Mouse (Mus musculus): Measurements from ENCODE around the gene Faap24. TPM values are rescaled to one million over a fixed set of nuclear protein-coding genes. Genes with fewer than 3 reads are reported as not detected.

Faap24 gene
- 2.5 TPM for polyA plus RNA-seq (2014; fragmentation: Illumina TruSeq; extraction: RNeasy Lipid Tissue Mini Kit (QIAGEN cat#74804); ENCODE audit: low replicate concordance)

DNA sequence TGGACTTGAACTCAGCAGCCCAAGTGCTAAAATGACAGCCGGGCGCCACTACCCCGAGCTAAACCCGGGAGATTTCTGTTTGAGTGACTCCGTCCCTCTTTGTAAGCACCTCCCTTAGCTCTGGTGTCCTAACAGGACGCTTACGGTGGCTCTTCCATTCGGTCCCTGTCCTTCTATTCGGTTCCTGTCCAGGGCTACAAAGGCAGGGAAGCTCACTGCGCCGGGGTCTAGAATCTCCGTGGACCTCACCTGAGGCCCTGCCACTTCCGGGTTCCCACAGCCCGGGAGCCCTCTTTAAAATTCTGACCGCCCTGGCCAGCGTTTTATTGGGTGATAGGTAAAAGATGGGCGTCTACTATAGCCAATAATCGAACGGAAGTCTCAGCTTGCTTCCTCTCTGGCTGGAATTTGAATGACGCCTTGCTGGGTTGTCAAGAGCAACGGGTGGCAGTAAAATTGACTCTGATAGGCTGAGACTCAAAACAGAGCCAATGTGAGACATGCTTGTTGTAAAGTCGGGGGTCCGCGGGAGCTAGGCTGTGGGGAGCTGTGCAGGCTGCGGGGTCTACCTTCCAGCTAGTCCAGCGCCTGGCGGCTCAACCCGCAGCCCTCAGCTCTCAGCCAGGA lies at the start of gene Faap24, which contains the start of gene Cep89:
Gene Faap24 (minus strand): TSS at position 295 of the 627 bp plus-strand sequence.
Gene Cep89 (plus strand): TSS at position 494 of the 627 bp plus-strand sequence.

Other genes with a start within 250 kb of the Faap24 start
- gene Slc7a10, start 210.5 kb downstream of the Faap24 start, polyA plus RNA-seq (2014; fragmentation: Illumina TruSeq; extraction: RNeasy Lipid Tissue Mini Kit (QIAGEN cat#74804); ENCODE audit: low replicate concordance), result 0.48 TPM
- gene Lrp3, start 181.3 kb downstream of the Faap24 start, polyA plus RNA-seq (2014; fragmentation: Illumina TruSeq; extraction: RNeasy Lipid Tissue Mini Kit (QIAGEN cat#74804); ENCODE audit: low replicate concordance), result not detected
- gene Gpatch1, start 78.4 kb downstream of the Faap24 start, polyA plus RNA-seq (2014; fragmentation: Illumina TruSeq; extraction: RNeasy Lipid Tissue Mini Kit (QIAGEN cat#74804); ENCODE audit: low replicate concordance), result 5.7 TPM
- gene Rhpn2, start 62.7 kb downstream of the Faap24 start, polyA plus RNA-seq (2014; fragmentation: Illumina TruSeq; extraction: RNeasy Lipid Tissue Mini Kit (QIAGEN cat#74804); ENCODE audit: low replicate concordance), result 65.6 TPM
- gene Cep89, start 199 bp upstream of the Faap24 start, polyA plus RNA-seq (2014; fragmentation: Illumina TruSeq; extraction: RNeasy Lipid Tissue Mini Kit (QIAGEN cat#74804); ENCODE audit: low replicate concordance), result 4.2 TPM
- gene Slc7a9, start 52.0 kb upstream of the Faap24 start, polyA plus RNA-seq (2014; fragmentation: Illumina TruSeq; extraction: RNeasy Lipid Tissue Mini Kit (QIAGEN cat#74804); ENCODE audit: low replicate concordance), result 54.2 TPM
- 0.78 TPM for gene Tdrd12, start 140.9 kb upstream of the Faap24 start, polyA plus RNA-seq (2014; fragmentation: Illumina TruSeq; extraction: RNeasy Lipid Tissue Mini Kit (QIAGEN cat#74804); ENCODE audit: low replicate concordance)
- gene Nudt19, start 159.5 kb upstream of the Faap24 start, polyA plus RNA-seq (2014; fragmentation: Illumina TruSeq; extraction: RNeasy Lipid Tissue Mini Kit (QIAGEN cat#74804); ENCODE audit: low replicate concordance), result 270 TPM
- gene Rgs9bp, start 188.7 kb upstream of the Faap24 start, polyA plus RNA-seq (2014; fragmentation: Illumina TruSeq; extraction: RNeasy Lipid Tissue Mini Kit (QIAGEN cat#74804); ENCODE audit: low replicate concordance), result not detected
- gene Ankrd27, start 189.4 kb upstream of the Faap24 start, polyA plus RNA-seq (2014; fragmentation: Illumina TruSeq; extraction: RNeasy Lipid Tissue Mini Kit (QIAGEN cat#74804); ENCODE audit: low replicate concordance), result 4.5 TPM